ENCODE assay signal across 10 mouse cellular contexts in genomic region chr7:142083588-142084317, GRCm38 (mm10). TPM values are rescaled to one million over a fixed set of nuclear protein-coding genes. Genes with fewer than 3 reads are reported as not detected.
DNase-seq lines count a peak whose midpoint lies in the region; ATAC-seq lines count a peak whose summit lies in the region.
"Had no signal": no experiment of that assay in that cellular context is flagged by ENCODE, and none has a peak within 500 bp of the region (broad histone marks: within the 10 kb centered on the region; RNA-seq: fewer than 3 reads in every experiment).

No protein-coding gene starts in this region.

- 0 out of 2 replicates have a peak, but pooled peaks have one; percentile 19 for ATAC-seq in forebrain, embryonic 13.5 days
- no peak for ATAC-seq in forebrain, embryonic 12.5 days (ENCODE audit: low FRiP score)
- ATAC-seq in forebrain, embryonic 14.5 days = peak; percentile 30; the same call in 1 of the 2 replicates

- H3K9ac ChIP-seq in forebrain, embryonic 13.5 days = no peak overlapping the region
- no peak overlapping the region for H3K9ac ChIP-seq in forebrain, embryonic 12.5 days
- peak overlapping the region; percentile 13; the same call in 1 of the 2 replicates for H3K9ac ChIP-seq in forebrain, embryonic 14.5 days (ENCODE audit: low read length)
- H3K9ac ChIP-seq: embryonic facial prominence, embryonic 12.5 days had no signal

- no peaks in the 10 kb centered on the region for H3K9me3 ChIP-seq in forebrain, embryonic 13.5 days (replicated peaks)
- no peaks in the 10 kb centered on the region for H3K9me3 ChIP-seq in forebrain, embryonic 12.5 days
- H3K9me3 ChIP-seq in forebrain, embryonic 14.5 days (replicated peaks; ENCODE audit: control insufficient read depth, low read length) = no peaks in the 10 kb centered on the region
- H3K9me3 ChIP-seq: embryonic facial prominence, embryonic 12.5 days had no signal

- DNase-seq in MN1 (ENCODE audit: low spot score) = peak; percentile 52
- DNase-seq in forebrain, embryonic 14.5 days (ENCODE audit: low spot score) = peak; percentile 58
- peak; percentile 66 for DNase-seq in heart, postnatal 25 days (ENCODE audit: low spot score)
- peak; percentile 66 for DNase-seq in lung, postnatal 14 days
- DNase-seq in spleen, adult 12 weeks (ENCODE audit: low spot score) = no peak
- no peak for DNase-seq in left cerebral cortex, adult 11 months (ENCODE audit: low spot score)

- 0 out of 2 replicates have a peak overlapping the region, but pooled peaks have one; percentile 8 for H3K4me2 ChIP-seq in forebrain, embryonic 13.5 days
- H3K4me2 ChIP-seq in forebrain, embryonic 12.5 days = no peak overlapping the region
- H3K4me2 ChIP-seq in forebrain, embryonic 14.5 days (ENCODE audit: low read length) = no peak overlapping the region
- H3K4me2 ChIP-seq: embryonic facial prominence, embryonic 12.5 days had no signal

- H3K4me3 ChIP-seq in forebrain, embryonic 13.5 days = no peak overlapping the region
- H3K4me3 ChIP-seq in forebrain, embryonic 12.5 days (replicated peaks) = no peak overlapping the region
- H3K4me3 ChIP-seq in forebrain, embryonic 14.5 days (ENCODE audit: low read depth, low read length) = no peak overlapping the region
- H3K4me3 ChIP-seq: embryonic facial prominence, embryonic 12.5 days had no signal

- H3K27ac ChIP-seq in forebrain, embryonic 13.5 days = 0 out of 2 replicates have a peak overlapping the region, but pooled peaks have one; percentile 52
- H3K27ac ChIP-seq in forebrain, embryonic 12.5 days = no peak overlapping the region
- peak overlapping the region; percentile 65; the same call in 1 of the 2 replicates for H3K27ac ChIP-seq in forebrain, embryonic 14.5 days (ENCODE audit: low read depth, low read length)
- H3K27ac ChIP-seq: embryonic facial prominence, embryonic 12.5 days; liver, embryonic 14.5 days had no signal

- H3K4me1 ChIP-seq in forebrain, embryonic 13.5 days = peaks cover 43% of the 10 kb centered on the region
- H3K4me1 ChIP-seq in forebrain, embryonic 12.5 days = peaks cover 27% of the 10 kb centered on the region
- peaks cover 27% of the 10 kb centered on the region for H3K4me1 ChIP-seq in forebrain, embryonic 14.5 days (ENCODE audit: control insufficient read depth, insufficient read depth, low read length)

- peaks cover 88% of the 10 kb centered on the region for H3K36me3 ChIP-seq in forebrain, embryonic 13.5 days (ENCODE audit: poor library complexity, severe bottlenecking)
- peaks cover 87% of the 10 kb centered on the region for H3K36me3 ChIP-seq in forebrain, embryonic 12.5 days (replicated peaks)
- peaks cover 85% of the 10 kb centered on the region for H3K36me3 ChIP-seq in forebrain, embryonic 14.5 days (ENCODE audit: control insufficient read depth, insufficient read depth, low read length)
- H3K36me3 ChIP-seq: embryonic facial prominence, embryonic 12.5 days had no signal

- 39% methylated on average over 12 of the region's 12 CpGs for WGBS in forebrain, embryonic 13.5 days
- 36% methylated on average over 12 of the region's 12 CpGs for WGBS in forebrain, embryonic 12.5 days
- WGBS in forebrain, embryonic 14.5 days = 33% methylated on average over 12 of the region's 12 CpGs

- intact Hi-C loops in heart, postnatal 25 days (cut with DNase I) = no loop called here

- H3K27me3 ChIP-seq in forebrain, embryonic 13.5 days = peaks cover 34% of the 10 kb centered on the region
- H3K27me3 ChIP-seq in forebrain, embryonic 12.5 days = peaks cover 52% of the 10 kb centered on the region
- H3K27me3 ChIP-seq in forebrain, embryonic 14.5 days (replicated peaks; ENCODE audit: control insufficient read depth, insufficient read depth, low read length) = peaks cover 17% of the 10 kb centered on the region; the same call in 1 of the 2 replicates

RNA-seq across cellular contexts. Expression of gene Dusp8, which starts 11.9 kb away (rescaled TPM):
- polyA plus RNA-seq in forebrain, embryonic 13.5 days (2015; fragmentation: Nextera tagmentation; extraction: Ambion mirVana) = 44.1 and 55.6 TPM in 2 replicates
- polyA plus RNA-seq in forebrain, embryonic 12.5 days (2016; fragmentation: Nextera tagmentation; extraction: Ambion mirVana) = 45.0 and 45.8 TPM in 2 replicates
- polyA plus RNA-seq in forebrain, embryonic 14.5 days (2014; fragmentation: Nextera tagmentation; extraction: Ambion mirVana) = 58.0 and 84.8 TPM in 2 replicates
- 10 to 100 TPM; 39.7 to 53.5 TPM for total RNA-seq in heart, postnatal 25 days (2021)

RNA-seq across cellular contexts. Expression of gene Mob2, which starts 22.9 kb away (rescaled TPM):
- 51.0 and 58.1 TPM in 2 replicates for polyA plus RNA-seq in forebrain, embryonic 13.5 days (2015; fragmentation: Nextera tagmentation; extraction: Ambion mirVana)
- 46.4 and 46.9 TPM in 2 replicates for polyA plus RNA-seq in forebrain, embryonic 12.5 days (2016; fragmentation: Nextera tagmentation; extraction: Ambion mirVana)
- 53.6 and 57.9 TPM in 2 replicates for polyA plus RNA-seq in forebrain, embryonic 14.5 days (2014; fragmentation: Nextera tagmentation; extraction: Ambion mirVana)
- total RNA-seq in heart, postnatal 25 days (2021) = 10 to 100 TPM; 40.2 to 40.7 TPM

RNA-seq across cellular contexts. Expression of gene Gm45618, which starts 36.8 kb away (rescaled TPM):
- not detected in 2 replicates for polyA plus RNA-seq in forebrain, embryonic 13.5 days (2015; fragmentation: Nextera tagmentation; extraction: Ambion mirVana)
- not detected in 2 replicates for polyA plus RNA-seq in forebrain, embryonic 12.5 days (2016; fragmentation: Nextera tagmentation; extraction: Ambion mirVana)
- polyA plus RNA-seq in forebrain, embryonic 14.5 days (2014; fragmentation: Nextera tagmentation; extraction: Ambion mirVana) = not detected in 2 replicates
- not detected for total RNA-seq in heart, postnatal 25 days (2021)
- polyA plus RNA-seq: embryonic facial prominence, embryonic 12.5 days; liver, embryonic 14.5 days had no signal

RNA-seq across cellular contexts. Expression of gene Gm39115, which starts 52.1 kb away (rescaled TPM):
- polyA plus RNA-seq in forebrain, embryonic 13.5 days (2015; fragmentation: Nextera tagmentation; extraction: Ambion mirVana) = not detected in 2 replicates
- not detected in 2 replicates for polyA plus RNA-seq in forebrain, embryonic 12.5 days (2016; fragmentation: Nextera tagmentation; extraction: Ambion mirVana)
- polyA plus RNA-seq in forebrain, embryonic 14.5 days (2014; fragmentation: Nextera tagmentation; extraction: Ambion mirVana) = not detected in 2 replicates
- not detected for total RNA-seq in heart, postnatal 25 days (2021)
- polyA plus RNA-seq: embryonic facial prominence, embryonic 12.5 days; liver, embryonic 14.5 days had no signal

Comparison
In these comparisons a context has a peak if more than half of its experiments do, and no peak if none do; other contexts are left out.
1. DNase-seq: peak in MN1 (single experiment), forebrain, embryonic 14.5 days (single experiment), heart, postnatal 25 days (single experiment) and lung, postnatal 14 days (single experiment); none in spleen, adult 12 weeks (single experiment) and left cerebral cortex, adult 11 months (single experiment).